Mouse (Mus musculus): ENCODE measurements around the gene Wnt3a. TPM values are rescaled to one million over a fixed set of nuclear protein-coding genes. Genes with fewer than 3 reads are reported as not detected.
"Not testable (repeated sequence)": the region's sequence is repeated elsewhere in the genome, so short reads cannot be mapped to it uniquely, and the experiment has no call there.

Wnt3a gene
- total RNA-seq, 2 experiments from 2014 or later = not detected

DNA sequence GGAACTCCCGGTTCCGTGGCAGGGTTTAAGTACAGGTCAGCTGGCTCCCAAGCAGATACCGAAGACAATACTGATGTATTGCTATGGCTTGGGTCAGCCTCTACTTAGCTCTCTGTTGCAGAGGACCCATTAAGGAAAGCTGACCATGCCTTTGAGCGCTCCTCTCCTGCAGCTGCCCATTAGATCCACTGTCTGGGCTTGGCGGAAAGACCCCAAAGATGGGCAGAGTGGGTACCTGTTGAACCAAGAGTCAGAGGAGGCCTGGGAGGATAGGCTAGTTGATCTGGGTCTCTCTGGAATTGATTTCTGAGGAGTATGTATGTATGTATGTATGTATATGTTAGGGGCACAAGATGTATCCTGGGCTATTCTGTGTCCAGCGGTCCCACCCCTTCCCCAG, 18.1 kb upstream of the Wnt3a start:
- no peak for DNase-seq
- intact Hi-C loops (cut with DNase I) = loop anchor here (1.0 to 5.0 kb wide), 5 partner anchors 22 to 260 kb away; no protein-coding TSS in a partner anchor

DNA sequence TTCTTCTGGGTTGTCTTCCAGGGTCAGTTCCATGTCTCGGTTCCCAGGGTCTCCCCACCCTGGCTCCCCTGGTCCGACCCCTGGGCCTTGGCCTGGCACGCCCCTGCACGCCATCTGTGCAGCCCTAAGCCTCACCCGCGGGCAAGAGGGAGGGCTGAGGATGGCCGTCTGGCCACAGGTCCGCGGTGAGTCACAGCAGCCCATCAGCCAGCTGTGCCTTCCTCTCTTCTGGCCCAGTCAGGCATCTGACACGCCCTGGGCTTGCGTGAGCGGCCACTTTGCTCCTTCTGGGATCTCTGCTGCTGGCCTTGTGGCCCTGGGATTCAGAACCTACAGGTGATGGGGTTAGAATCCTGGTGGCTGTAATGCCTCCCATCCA, 17.6 kb upstream of the Wnt3a start:
- DNase-seq = no peak

DNA sequence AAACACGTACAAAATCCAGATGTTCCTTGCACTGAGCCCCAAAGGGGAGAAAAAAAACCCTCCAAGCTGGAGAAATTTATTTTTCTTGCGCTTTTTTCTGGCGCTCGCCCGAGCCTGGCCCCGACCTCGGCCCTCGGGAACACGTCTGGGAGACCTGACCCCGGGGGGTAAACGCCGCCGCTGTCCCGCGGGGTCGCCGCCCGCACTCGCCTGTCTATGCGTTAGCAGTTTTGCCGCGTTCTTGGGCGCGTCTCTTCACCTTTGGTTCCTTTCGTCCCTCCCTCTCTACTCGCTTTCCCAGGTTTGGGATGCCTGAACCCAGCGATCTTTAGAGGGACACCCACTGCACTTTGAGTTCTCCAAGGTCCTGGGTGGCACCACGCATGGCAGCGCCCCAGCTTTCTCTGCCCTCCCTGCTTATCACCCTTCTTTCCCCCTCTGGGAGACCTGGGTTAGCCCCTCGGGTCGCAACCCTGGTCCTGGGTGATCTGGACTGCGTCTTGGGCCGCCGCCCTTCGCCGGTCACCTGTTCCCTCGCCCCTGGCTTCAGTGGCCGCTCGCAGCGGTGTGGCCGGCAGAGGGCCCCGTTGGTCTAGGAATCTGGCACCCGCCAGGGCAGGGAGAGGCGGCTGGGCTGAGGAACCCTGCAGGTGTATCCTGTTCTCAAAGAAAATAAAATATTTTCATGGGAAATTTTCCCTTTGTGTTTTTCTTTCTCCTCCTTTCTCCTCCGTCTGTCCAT, 17.0 kb upstream of the Wnt3a start:
- DNase-seq = peak; percentile 85 to 86
- intact Hi-C loops (cut with DNase I) = loop anchor here (1.0 to 5.0 kb wide), 4 partner anchors 59 to 261 kb away; no protein-coding TSS in a partner anchor

More for the DNA sequence above, 17.6 kb upstream of the Wnt3a start:
- intact Hi-C loops (cut with DNase I) = loop anchor here (1.0 to 5.0 kb wide), 4 partner anchors 59 to 261 kb away; no protein-coding TSS in a partner anchor

DNA sequence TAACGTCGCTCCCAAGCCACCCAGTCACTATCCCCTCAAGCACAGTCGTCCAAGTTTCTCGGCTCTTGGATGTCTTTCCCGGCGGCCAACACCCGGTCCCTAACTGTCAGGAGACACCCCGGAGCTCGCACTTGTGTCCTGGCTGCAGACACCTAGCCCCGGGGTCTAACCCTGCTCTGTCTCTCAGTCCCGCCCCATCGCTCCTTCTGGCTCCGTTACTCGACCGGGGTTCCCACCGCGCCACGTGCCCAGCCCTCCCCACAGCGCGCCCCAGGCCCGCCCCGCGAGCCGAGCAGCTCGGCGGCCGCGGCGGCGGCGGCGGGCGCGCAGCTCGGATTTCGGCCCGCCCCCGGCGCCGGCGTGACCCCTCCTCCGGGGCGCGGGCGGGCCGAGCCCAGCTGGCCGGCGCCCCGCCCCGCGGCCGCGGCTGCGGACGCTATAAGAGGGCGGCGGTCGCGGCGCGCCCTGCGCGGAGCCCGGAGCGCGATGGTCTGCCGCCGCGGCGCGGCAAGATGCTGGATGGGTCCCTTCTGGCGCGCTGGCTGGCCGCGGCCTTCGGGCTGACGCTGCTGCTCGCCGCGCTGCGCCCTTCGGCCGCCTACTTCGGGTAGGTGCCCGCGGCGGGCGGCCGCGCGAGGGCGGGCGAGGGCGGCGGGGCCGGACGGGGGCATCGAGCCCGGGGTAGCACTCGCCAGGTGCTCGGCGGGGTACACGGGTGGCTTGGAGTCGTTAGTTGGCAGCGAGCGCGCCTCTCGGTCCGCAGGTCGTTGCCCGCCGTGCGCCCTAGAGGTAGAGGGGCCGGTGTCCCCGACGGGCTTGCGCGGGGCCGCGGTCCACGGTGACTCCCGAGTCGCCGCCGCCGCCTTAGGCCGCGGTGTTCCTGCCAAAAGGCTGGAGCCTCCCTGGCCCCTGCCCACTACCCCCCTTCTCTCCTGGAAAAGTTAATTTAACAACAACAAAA, 16.2 kb upstream of the Wnt3a start, which contains the start of gene Wnt9a:
Gene Wnt9a, plus strand, starts transcription at position 468 of the 961 bp plus-strand sequence.
- intact Hi-C loops (cut with DNase I) = loop anchor here (5.0 kb wide), 1 partner anchor 121 kb away; no protein-coding TSS in a partner anchor

DNA sequence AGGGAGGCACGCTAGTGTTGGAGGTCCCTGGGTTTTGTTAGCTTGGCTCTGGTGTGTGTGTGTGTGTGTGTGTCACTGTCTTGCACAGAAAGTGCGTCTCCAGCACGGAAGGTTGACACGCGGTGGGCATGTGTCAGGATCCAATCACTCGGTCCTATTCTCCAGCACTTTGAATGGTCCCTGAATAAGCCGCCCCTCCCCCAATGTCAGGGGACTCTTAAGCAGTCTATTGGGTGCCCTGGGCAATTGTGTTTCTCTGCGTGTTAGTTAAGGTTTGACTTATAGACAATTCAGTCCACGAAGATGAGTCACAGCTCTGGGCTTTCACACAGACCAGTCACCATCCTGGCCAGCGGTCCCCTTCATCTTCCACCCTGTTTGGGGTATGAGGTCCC, 15.3 kb upstream of the Wnt3a start:
- intact Hi-C loops (cut with DNase I) = loop anchor here (5.0 kb wide), 1 partner anchor 121 kb away; no protein-coding TSS in a partner anchor
- DNase-seq = no peak

More for the DNA sequence above, 16.2 kb upstream of the Wnt3a start, which contains the start of gene Wnt9a:
- peak; percentile 77 to 80 for DNase-seq

DNA sequence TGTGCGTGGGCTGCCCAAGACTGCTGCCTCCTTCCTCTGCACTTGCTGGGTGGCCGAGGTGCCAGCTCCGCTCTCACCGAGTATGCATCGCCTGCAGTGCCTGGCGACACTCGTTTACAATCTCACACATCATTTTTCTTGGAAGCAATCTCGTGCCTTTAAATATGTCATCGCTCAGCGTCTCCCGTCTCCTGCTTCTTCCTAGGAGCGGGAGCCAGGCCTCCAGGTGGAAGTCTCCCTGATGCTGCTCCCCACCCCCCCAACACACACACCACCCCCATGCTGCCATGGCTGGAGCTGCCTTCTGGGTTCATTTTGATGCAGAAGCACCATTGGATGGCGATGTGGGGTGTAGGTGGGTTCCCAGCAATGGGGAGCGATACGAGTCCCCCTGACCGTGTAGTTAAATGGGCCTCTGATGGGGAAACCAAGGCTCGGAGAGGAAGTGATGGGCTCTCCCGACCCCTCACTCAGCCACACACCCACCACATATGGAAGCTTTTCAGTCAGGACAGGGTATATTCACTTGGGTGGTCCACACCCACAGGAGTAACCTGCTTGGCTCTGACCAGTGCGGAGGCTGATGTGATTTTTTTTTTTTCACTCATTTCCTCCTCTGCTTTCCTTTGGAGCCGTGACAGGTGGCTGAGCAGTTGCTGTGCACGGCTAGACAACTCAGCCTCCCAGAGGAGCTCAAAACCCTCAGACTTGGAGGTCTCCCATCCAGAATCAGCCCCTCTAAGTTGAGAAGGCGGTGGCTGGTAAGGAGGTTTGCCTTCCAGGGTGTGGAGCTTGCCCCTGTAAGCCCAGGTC, 14.7 kb upstream of the Wnt3a start:
- DNase-seq = no peak
- intact Hi-C loops (cut with DNase I) = loop anchor here (5.0 kb wide), 1 partner anchor 122 kb away; no protein-coding TSS in a partner anchor

DNA sequence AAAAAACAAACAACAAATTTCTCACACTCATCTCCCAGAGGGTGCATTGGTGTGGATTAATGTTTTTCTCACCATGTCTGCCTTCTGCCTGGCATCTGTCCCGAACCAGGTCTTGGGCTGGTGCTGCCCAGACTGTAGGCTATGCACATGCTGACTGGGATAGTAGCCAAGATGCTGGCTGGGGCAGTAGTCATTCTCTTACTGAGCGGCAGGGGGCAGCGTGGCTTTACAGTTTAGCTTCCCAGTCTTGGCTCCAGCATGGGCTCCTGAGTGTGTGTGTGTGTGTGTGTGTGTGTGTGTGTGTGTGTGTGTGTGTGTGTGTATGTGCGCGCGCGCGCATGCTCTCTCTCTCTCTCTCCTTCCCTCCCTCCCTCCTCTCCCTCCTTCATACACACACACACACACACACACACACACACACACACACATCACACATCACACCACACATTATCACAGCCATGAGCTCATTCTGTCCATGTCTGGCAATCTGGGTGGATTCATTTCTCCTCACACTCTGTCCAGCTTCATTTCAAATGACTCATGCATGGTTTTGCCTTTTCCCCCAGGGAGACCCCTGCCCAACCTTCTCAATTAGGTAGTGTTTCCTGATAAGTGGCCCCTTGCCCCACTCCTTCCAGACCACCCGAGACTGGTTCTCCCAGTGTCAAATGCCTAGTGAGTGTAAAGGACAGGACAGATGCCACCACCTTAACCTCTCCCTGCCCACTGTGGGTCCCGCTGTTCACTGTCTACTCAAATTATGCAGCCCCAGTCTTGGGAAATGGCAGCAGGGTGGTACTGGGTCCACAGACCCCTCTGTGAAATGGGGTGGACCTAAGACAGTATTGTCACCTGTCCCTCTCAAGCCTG, 12.4 kb upstream of the Wnt3a start:
- intact Hi-C loops (cut with DNase I) = loop anchor here (1.0 kb wide), 1 partner anchor 180 kb away; no protein-coding TSS in a partner anchor

DNA sequence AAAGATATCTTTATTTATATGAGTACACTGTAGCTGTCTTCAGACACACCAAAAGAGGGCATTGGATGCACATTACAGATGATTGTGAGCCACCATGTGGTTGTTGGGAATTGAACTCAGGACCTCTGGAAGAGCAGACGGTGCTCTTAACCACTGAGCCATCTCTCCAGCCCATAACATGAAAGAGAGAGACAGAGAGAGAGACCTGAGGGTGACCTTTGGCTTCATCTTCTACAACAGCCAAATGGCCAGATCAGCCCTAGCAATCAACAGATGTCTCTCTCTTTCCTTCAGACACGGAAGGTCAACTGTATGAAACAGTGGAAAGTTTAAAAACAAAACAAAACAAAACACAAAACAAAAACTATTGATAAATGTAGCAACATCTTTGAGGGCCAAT, 10.5 kb upstream of the Wnt3a start:
- DNase-seq; intact Hi-C loops (cut with DNase I): not testable (repeated sequence)

More for the DNA sequence above, 12.4 kb upstream of the Wnt3a start:
- DNase-seq = peak; percentile 84 to 86

DNA sequence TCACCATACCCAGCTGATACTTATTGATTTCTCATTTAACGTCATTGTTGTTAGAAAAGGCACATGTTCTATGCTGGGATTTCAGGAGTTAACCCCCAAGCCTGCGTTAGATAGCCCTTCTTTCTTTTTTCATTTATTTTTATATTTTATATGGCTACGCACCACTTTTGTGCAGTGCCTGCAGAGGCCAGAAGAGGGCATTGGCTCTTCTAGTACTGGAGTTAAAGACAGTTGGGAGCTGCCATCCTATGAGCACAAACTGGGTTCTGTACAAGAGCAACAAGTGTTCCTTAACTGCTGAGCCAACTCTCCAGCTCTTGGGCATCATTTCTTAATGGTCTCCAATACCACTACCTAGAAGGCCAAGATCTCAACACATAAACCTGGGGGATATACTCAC, 9.6 kb upstream of the Wnt3a start:
- no peak for DNase-seq
- intact Hi-C loops (cut with DNase I) = no loop called here

DNA sequence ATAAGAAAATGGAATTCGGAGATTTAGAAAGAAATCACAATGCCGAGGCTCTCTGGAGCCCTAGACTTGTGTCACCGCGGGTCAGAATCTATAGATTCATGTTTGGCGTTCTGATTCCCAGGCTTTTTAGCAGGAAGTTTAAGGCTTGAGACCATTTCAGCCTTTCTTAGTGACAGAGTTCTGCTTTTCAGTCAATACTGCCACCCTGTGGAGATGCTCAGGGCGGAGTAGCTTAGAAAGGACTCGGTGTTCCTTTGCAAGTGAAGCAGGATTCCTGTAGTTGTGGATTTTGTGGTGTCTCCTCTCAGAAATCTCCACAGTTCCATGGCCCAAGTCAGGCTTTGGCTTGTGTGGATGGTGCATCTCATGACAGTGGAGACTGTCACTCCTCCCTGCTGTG, 7.4 kb upstream of the Wnt3a start:
- no peak for DNase-seq
- intact Hi-C loops (cut with DNase I) = loop anchor here (2.0 to 10.0 kb wide), 2 partner anchors 59 to 363 kb away; partner anchors contain the start of gene Rnf187

DNA sequence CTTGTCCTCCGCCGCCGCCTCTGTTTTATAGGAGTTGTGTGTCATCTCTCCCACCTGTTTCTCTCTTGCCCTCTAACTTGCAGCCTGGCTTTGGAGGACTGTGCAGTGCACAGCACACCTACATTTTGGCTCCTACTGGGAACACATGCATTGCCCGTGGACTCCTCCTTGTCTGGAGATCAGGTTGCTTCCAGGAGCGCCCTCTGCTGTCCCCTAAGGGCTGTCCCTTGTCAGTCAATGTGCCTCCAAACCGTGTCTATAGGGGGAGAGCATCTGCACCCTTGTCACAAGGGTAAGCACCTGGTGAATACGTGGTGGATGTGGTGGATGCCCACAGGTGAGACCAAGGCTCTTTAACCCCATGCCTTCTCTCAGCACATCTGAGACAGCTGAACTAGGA, 3.1 kb upstream of the Wnt3a start:
- peak in 1 of 2 experiments; percentile 55 for DNase-seq
- intact Hi-C loops (cut with DNase I) = loop anchor here (1.0 to 10.0 kb wide), 2 partner anchors 195 to 359 kb away; partner anchors contain the start of gene Rnf187

DNA sequence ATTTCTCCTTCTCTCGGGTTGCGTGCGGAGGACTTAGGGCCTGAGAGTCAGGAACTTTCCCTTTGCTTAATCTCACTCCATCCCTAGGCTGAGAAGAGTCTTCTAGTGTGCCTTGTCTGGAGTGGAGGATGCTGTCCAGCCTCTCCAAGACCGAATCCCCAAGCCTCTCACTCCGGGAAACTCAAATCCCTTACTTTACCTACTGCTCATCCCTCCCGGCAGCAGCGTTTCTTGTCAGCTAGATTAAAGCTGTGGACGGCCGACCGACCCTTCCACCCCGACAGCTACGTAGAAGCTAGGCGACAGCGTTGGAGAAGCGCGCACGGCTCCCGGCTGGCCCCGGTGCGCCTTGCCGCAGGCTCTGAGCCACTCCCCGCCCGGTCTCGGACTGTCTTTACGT, 846 bp downstream of the Wnt3a start:
- no peak for DNase-seq
- intact Hi-C loops (cut with DNase I) = loop anchor here (10.0 kb wide), 1 partner anchor 355 kb away; the partner anchor contains the start of gene Rnf187

DNA sequence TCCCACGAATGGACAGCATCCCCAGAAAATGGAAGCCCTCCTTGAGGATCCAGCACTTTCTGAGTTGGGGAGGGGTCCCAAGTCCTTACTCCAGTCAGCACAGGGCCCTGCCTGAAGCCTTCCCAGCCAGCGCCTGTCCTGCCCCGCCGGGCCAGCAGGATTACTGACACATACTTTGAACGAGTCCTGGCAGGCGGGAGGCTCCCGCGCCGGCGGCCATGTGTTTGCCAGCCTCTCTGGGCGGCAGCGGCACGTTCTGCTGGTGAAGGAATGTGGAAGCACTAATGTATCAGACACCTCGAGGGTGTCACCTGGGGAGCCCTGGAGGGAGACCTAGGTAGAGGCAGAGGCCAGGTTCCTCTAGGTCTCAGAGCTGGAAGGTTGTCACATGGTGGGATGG, 6.4 kb downstream of the Wnt3a start:
- DNase-seq = no peak
- intact Hi-C loops (cut with DNase I) = no loop called here

DNA sequence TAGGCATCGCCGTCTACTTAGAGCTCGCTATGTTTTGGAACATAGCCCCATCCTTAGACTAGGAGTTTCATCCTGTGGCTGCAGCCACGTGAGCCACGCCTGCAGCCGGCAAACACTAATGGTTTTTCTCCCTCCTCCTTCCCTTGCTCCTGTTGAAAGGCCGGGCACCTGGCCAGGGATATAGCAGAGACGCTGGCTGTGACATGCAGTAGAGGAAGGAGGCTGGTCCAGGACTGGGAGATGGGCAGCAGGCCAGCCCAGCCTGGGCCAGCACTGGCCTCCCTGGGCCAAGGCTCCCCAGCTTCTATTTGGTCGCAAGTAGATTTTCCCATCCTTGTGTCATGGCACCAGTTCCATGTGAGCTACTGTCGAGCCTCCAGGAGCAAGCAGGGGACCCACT, 7.6 kb downstream of the Wnt3a start:
- peak; percentile 48 to 60 for DNase-seq
- intact Hi-C loops (cut with DNase I) = no loop called here

DNA sequence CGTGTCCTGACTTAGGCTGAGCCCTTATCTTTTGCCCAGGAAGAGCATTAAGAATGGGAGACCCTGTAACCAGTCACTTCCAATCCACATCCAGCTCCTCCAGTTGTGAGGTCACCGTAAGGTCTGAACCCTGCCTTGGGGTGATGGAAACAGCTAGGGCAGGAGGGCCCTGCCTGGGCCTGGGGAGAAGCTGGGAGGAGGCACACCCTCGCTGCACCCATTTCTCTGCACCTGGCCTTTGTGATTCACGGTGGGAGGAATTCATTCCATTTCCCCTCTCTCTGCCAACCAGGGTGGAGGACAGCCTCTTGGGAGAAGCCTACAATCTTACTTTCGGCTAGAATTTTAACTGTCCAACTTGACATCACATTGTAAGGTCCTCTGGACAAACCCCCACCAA, 8.4 kb downstream of the Wnt3a start:
- no peak for DNase-seq
- intact Hi-C loops (cut with DNase I) = no loop called here

DNA sequence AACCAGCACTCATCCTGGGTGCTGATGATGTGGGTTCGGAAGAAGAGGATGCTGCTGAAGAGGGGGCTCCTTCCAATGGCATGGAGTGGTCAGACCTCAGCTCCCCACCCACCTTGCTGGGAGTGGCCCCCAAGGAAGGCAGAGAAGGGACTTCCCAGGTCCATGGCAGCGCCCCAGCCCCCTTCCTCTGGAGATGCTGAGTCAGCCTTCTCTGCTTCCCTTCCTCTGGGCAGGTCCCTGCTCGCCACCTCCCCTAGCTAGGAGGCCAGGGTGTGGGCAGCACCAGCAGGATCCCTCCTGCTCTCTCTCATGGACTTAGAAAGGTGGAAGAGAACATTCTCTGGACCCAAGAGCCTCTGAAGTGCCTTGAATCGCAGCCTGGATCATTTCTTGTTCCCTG, 12.5 kb downstream of the Wnt3a start:
- intact Hi-C loops (cut with DNase I) = no loop called here
- DNase-seq = no peak

DNA sequence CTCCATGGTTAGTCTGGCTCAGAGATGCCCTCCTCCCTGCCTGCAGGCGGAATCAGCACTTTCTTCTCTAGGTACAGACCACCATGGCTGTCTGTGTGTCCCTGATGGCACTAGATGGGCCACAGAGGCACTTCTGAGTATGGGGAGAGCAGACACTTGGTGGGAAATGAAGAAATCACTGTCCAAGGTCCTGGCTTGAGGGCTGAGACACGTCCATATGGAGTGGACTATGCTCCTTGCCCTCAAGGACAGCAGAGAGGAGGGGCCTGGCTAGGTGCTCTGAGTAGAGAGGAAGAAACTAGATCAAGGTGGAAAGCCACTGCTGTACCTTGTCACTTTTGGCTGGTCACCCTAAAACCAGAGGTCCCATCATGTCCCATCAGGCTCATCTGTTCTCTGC, 13.7 kb downstream of the Wnt3a start:
- intact Hi-C loops (cut with DNase I) = no loop called here
- no peak for DNase-seq

DNA sequence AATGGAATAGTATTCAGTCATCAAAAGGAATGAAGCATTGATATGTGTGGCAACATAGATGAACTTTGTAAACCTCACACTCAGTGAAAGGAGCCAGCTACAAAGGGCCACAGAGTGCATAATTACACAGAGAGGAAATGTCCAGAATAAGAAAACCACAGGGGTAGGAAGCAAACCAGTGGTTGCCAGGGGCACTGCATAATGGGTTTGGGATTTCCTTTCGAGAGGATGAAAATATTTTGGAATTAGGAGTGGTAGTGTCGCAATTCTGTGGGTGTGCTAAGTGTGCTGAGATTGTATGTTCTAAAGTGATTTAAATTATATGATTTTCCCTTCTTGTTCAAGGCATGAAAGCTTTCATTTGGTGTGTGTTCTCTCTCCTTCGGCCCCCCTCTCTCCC, 16.4 kb downstream of the Wnt3a start:
- no peak for DNase-seq
- intact Hi-C loops (cut with DNase I) = no loop called here

DNA sequence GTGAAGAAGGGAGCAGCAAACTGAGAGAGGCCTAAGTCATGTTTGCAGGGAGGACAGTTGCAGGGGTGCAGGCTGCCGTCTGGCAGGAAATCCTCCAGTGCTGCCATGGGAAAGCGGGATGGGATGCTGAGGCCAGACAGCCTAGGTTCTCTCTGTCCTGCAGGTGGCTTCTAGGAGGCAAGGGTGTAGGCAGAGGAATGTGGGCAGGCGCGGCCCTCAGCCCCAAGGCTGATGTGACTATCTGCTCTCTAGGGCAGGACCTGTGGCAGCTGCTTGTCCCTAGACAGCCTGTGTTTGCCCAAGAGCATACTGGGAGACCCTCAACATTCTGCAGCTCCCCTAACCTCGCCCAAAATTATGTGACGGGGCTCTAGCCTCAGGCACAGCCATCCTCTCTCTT, 23.8 kb downstream of the Wnt3a start:
- intact Hi-C loops (cut with DNase I) = no loop called here
- DNase-seq = no peak

All from heart, postnatal 36 days (tissue).